Mouse (Mus musculus) spleen, postnatal 4 days (tissue): ENCODE data around the gene Tmem221.

Source experiments
- DNase-seq, 2 experiments: peaks; one replicate each; pipeline ENCODE4 v3.0.0; 2022; ENCODE audit warnings: low spot score in 2 of 2

Gene Tmem221

DNA sequence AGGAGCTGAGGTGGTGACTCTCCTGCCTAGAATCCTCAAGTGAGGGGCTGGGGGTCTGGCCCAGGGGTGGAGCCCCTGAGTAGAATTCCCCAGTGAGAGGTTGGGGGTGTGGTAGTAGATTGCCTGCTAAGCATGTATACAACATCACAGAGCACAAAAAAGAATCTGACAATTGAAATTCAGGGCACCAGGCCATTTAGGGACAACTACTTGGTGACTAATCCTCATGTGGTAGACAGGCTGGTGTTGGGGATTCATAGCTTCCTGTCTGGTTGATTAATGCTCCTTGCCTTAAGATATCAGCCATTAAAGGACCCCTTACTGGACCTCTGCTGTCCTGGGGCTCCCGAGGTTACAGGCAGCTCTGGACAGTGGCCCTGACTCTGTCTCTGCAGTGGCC lies 20.3 kb upstream of the Tmem221 start:
- no peak for DNase-seq

DNA sequence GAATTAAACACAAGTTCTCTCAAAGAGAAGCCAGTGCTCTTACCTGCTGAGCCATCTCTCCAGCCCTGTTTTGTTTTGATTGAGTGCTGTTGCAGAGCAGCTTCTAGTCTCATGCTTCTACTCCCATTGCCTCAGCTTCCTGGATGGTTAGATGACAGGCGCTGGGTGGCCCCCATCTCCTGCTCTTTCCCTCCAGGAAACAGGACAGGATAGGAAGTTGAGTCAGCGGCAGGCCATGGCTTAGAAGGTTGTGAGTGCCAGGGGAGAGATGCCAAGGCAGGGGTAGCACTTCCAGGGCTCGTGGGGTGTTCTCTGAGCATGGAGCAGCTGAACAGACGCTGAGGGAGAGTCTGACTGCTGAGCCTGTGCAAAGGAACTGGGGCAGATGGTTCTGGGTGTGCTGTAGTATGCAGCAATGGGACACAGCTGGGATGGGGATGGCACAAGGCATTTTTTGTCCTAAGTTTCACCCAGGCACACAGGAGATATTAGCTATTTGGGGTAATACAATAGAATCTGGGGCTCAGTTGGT lies 19.3 kb upstream of the Tmem221 start:
- DNase-seq = no peak

DNA sequence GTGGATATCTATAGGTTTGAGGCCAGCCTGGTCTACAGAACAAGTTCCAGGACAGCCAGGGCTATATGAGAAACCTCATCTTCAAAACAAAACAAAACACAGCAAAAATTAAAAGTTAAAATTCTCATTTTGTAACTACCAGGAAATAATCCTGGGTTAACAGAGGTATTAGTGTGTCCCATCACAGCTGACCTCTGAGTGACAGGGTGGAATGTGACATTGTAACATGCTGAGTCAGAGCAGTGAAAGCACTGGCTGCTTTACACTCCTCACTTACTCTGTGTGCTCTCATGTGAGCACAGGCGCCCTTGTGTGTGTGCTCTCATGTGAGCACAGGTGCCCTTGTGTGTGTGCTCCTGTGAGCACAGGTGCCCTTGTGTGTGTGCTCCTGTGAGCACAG lies 16.3 kb upstream of the Tmem221 start:
- no peak for DNase-seq

DNA sequence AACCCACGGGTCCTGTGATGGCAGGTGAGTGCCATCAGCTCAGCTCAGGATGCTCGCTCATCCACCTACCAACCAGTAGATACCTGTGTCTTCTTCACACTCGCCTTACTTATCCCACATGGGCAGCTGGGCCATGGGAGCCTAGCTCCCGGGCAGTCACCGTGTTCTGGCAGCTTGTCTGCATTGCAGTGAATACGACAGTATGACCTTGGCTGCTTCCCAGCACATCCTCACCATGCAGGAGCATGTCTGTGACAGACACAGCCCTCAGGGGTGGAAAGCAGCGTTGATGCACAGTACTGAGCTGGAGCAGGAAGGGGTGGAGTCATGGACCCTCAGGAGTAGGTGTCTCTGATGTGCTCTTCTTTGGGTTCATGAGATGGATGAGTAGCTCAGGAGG lies 15.8 kb upstream of the Tmem221 start:
- DNase-seq = no peak

DNA sequence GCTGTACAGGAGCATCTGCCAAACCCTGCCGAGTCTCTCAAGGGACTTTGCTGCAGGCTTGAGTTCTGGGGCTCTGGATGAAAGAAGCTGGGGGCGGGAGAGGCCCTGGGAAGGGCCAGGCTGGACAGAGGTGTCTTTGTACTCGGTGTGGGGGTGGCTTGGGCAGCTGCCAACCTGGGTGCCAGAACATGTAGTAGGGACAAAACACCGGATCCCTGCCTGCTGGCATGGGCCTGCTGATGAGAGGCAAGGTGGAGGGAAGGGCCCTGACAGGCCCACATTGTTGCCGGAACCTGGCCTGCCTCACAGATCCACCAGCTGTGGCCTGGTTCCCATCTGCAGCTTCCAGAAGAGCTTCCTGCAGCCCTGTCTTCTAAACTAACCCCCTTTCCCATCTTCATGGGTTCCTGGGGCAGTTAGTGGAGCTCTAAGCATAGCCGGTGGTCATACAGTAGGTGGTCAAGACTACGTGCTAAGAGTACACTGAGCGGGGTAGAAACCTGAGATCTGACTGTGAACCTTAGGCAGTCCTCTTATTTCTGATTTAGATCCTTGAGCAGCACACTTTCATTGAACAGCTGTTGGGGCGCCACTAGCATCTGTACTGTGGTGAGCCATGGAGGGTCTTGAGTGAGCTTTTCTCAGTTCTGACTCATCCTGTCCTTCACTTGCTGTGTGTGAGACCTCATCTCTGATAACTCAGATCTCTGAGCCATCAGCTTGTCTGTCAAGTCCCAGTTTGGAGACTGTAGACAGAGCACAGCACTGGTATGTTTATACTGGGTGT lies 14.4 kb upstream of the Tmem221 start:
- DNase-seq = no peak

DNA sequence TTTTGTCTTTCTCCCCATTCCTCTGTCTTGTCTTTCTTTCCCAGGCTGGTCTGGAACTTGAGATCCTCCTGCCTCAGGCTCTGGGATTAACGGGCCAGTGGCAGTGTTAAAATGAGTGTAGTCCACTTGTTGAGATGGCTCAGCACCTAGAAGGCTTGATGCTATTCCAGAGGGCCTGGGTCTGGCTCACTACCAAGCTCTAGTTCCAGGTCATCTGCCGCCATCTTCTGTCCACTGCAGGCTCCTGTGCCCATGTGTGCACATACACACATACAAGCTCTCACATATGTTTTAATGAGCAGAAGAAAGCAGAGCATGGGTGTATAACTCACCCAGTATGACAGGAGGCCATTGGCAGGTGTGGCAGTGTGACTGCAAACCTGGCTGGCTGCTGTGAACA lies 13.4 kb upstream of the Tmem221 start:
- DNase-seq = no peak

DNA sequence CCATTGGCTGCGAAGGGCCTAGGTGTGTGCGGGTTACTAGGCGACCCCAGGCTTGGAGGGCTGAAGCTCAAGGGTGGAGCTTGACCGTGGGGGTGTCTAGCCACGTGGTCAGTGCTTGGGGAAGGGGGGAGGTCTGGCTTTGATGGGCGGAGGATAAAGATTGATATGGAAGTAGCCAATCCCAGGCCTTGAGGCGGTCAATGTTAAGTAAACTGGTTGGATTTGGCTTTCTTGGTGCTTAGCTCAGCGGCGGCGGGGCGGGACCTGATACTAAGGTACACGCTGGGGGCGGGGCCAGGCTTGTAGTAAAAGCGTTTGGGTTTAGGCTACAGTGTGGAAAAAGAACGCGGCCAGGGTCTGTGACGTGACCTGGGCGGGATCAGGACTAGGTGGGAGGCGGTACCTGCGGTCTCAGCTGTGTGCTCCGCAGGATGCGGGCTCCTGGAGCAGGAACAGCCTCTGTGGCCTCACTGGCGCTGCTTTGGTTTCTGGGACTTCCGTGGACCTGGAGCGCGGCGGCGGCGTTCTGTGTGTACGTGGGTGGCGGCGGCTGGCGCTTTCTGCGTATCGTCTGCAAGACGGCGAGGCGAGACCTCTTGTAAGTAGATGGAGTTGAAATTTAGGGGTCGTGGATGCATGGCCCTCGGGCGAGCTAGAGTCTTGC lies 11.8 kb upstream of the Tmem221 start:
- peak; percentile 75 to 88 for DNase-seq

DNA sequence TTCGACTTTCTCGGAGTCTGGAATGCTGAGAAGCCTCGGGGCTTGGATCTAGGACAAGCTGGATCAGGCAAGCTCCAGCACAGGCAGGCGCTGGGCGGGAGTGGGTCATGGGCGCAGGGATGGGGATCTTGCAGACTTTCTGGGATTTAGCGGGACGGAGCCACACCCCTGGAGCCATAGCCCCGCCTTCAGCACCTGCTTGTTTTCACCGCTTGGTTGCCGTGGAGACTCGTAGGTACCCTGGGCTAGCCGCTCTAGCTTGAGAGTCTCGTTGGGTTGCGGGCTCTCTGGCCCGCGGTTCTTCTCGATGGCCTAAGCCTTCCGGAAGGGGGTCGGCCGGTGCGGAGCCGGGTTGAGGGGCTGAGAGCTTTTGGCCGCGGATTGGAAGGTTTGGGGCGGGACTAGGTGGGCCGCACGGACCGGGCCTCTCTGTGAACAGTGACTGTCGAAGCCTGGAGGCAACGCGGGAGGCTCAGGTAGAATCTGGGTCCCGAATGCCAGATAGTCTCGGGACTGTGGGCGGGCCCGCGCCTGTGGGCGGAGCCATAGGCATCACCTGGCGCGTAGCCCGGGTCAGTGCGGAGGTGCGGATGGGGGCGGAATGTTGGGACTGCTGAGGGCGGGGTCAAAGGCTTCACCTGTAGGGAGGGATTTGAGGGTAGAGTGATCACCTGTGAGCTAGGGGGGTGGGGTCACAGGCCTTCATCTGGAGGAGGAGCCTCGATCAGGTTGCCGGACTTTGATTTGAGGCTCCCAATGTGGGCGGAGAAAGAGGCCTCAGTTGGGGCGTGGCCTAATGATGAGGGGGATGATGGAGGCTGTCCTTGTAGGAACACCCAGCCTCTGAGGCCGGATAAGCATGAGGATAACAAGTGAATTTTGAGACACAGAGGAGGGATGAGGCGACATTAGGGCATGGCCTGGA lies 11.0 kb upstream of the Tmem221 start:
- DNase-seq = peak; percentile 65 to 75

DNA sequence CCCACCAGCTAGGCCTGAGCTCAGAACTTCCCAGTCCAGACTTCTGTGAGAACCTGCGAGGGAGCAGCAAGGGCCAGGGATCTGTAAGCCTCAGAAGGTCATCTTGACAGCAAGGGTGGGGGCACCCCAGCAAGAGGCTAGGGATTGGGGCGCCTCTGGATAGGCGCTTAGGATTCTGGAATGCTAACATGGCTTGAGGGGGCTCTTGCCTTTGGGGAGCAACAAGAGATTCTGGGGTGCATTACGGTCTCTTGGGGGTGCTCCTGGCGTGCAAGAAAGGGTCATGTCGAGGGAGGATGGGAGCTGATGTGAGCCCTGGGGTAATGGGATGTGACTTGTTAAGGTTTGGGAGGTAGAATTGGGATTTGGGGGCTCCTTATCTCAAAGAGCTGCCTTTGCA lies 10.3 kb upstream of the Tmem221 start:
- no peak for DNase-seq

DNA sequence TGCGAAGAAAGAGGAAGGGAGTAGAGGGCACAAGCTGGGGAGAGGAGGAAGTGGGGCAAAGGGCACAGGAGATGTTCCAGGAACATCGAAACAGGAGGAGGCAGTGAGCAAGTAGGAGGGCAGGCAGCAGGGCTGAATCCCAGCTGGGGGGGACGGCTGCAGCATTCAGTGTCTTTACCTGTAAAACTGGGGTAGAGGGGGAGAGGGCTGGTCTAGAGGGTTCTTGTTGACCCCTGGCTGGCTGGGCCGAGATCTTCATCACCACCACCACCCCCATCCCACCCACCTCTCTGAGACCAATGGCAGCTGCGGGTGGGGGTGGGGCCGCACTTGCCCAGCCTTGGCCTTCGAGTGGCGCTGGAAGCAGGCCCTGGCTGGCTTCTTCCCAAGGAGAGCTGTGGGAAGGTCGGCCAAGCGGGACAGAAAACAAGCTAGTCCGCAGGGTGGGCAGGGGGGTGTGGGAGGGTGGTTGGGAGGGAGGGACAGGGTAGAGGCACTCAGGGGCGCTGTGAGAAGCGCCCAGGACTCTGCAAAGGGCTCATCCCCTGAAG lies 9.8 kb upstream of the Tmem221 start, which contains the start of gene Slc27a1:
Slc27a1 (plus strand) TSS at position 496 of the 551 bp plus-strand sequence.
- no peak for DNase-seq

DNA sequence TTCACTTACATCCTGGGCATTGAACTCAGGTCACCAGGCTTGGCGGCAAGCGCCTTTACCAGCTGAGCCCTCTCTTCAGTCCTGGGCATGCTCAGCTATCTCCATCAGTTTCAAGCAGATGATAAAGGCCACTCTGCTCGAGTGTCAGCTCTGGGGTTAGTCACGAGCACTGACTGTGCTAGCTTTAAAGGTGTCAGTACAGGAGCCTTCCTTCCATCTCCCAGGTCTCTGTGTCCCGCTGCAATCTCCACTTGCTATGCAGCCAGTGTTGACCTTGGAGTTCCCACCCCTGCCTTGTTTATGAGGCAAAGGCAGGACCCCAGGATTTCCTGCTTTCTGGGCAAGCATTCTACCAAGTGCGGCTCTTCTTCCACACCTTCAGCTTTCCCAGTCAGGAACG lies 8.9 kb upstream of the Tmem221 start:
- no peak for DNase-seq

DNA sequence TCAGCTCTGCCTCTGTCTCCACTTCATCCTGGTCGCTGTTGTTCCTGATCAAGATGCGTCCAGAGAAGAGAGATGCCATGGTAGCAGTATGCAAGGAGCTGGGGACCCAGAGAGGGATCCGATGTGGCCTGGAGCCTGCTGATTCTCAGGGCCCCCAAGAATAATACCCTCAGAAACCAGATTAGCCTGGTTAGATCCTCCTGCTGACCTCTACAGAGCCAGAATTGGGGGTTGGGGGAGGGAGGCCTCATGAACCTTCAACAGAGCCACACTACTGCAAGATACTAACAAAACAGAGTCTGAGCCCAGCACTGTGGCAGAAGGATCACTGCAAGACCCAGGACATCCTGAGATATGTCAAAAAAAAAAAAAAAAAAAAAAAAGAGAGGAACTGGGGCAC lies 7.8 kb upstream of the Tmem221 start, which contains the start of gene Nxnl1:
Nxnl1 (minus strand) TSS at position 101 of the 400 bp plus-strand sequence.
- no peak for DNase-seq

DNA sequence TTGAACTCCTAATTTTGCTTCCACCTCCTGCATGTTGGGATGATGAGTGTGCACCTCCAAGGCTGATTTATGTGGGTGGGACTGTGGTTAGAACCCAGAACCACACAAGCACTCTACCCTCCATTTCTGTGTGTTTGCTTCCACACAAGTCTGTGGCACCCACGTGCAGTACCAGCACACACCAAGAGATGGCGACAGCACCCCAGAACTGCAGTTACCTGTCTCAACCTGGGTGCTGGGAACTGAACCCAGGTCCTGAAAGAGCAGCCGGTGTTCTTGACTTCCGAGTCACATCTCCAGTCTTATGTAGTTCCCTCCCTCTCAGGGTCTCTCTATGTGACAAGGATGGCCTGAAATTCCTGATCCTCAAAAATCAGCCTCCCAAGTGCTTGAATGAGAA lies 5.3 kb upstream of the Tmem221 start:
- DNase-seq = no peak

DNA sequence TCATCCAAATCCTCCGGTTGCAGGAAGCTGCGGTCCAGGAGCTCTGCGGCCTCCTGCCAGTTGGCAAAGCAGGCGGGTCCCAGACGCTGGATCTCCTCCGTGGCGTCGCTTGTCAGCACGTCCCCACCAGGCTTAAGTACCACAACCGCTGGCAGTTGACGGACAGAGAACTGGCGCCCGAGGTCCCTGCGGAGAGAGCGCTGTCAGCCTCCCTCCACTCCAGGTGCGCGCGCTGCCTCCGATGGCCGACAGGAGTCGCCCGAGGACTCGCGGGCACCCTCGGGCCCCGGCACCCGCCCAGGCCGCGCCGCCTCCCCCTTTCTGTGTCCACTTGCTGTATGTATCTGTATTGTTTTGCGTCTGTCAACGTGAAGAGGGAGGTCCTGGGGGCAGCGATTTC lies 4.1 kb upstream of the Tmem221 start:
- DNase-seq = peak; percentile 84 to 95

DNA sequence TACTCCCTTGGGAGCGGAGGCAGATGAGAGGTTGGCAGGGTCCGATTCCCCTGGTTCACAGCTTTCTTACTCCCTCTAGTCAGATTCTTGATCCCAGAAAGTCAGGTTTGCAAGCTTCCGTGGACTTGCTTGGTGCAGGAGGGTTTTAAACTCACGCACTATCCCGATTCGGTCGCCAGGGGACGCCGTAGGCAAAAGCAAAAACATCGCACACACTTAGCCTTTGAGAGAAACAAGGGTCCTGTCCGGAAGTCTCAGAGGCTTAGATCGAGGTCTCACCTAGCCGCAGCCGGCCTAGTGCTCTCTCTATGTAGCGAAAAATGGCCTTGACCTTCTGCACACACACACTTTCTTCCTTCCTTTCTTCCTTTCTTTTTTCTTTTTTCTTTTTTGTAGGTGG lies 2.7 kb upstream of the Tmem221 start:
- peak in 1 of 2 experiments; percentile 53 for DNase-seq

DNA sequence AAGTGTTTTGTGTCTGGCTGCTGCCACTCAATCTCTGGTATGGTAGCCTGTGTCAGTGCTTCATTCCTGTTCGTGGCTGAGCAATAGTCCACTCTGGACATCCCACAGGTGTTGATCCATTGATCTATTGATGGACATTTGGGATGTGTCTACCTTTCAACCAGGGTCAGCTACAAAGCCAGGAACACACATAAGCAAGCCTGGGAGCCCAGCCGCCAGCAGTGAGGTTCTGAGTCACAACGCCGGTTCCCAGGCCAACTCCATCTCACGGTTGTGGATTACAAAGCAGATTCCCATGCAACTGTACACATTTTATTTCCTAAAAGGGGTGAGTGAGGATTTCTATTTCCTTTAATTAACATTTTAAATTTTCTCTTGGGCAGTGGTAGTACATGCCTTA lies 2.1 kb upstream of the Tmem221 start:
- no peak for DNase-seq

DNA sequence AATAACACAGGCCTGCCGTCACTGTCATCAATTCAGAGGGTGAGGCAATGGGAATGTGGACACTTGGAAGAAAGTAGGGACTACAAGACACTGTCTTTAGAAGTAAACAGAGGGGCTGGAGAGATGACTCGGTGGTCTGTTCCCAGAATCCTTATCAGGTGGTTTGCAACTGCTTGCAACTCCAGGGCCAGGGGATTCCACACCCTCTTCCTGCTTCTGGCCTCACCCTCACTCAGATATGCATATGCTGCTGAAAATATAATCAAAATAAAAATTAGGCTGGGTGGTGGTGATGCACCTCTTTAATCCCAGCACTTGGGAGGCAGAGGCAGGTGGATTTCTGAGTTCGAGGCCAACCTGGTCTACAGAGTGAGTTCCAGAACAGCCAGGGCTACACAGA lies 1.4 kb upstream of the Tmem221 start:
- no peak for DNase-seq

DNA sequence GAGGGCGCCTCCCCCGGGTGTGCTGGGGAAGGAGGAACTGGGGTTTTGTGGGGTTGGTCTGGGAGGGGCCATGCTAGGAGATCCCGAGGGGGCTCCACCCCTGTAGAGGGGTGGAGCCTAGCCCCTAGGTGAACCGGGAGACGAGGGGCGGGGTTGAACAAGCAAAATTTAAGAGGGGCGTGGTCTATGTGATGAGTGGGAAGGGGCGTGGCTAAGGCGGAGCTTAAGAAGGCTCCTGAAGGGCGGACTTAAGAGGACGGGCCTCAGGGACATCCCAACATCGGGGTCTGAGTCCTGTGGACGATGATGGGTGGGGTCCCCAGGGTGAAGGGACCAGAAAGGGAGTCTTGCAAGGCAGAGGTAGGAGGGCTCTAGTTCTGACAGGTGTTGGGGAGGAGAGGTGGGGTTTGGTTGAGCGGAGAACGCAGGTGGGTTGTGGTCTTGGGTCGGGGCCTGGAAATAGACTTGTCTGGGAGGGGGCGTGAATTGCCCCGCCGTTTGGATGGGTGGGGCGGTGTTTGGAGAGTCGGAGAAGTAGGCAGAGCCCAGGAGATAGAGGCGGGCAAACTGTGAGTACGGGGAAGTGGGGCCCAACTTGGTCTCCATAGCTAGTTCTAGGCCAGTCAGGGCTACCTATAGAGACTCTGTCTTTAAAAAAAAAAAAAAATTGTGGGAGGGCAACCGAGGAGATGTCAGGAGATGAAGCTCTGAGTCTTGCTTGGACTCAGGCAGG lies 453 bp upstream of the Tmem221 start:
- DNase-seq = peak; percentile 75 to 82

DNA sequence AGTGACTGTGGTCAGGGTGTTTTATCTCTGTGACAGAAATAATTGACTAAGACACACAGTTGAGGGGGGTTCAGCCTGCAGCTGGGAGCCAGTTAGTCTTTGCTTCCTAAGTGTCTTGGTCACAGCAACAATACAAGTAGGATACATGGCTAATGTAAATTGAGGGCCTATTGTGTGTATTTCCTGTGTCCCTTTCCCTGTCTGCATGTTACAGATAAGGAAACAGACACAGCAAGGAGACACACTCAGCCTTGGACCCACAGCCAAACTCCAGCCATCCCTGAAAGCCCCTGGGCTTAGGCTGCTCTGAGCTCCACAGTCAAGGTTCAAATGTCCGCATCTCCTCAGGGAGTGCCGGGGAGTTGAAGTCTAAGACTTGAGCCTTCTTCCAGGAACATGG lies 4.0 kb downstream of the Tmem221 start:
- DNase-seq = no peak

DNA sequence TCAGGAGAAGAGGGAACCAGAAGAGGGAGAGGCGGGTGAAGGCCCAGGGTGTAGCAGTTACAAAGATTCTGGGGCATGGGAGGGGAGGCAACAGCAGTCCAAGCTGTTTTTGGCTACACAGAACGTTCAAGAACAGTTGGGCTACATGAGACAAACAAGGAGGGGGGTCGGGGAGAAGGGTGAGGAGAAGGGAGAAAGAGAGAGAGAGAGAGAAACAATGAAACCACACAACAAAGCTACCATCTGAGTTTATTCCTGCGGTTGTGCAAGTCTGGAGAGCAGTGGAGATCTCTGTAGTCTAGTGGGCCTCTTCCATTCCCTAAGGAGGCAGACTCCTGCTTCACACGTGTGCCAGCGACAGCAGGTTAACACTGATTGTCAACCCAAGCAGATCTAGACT lies 4.7 kb downstream of the Tmem221 start:
- no peak for DNase-seq

DNA sequence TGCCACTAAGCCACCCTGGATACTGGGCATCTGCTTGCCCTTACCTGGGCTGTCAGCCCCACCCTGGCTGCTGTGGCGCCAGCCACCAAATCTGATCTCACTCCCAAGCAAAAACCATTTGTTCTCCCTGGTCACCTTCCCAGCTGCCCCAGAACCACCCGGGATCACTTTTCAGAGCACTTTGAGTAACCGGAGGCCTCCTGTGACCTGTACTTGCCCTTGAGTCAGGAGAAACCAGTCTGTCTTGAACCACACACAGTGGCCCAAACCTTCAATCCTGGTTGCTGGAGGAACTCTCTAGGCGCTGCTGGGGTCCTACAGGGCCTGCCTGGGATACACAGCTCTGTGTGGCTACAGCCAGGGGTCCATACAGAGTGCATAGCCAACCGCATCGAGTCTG lies 5.9 kb downstream of the Tmem221 start:
- DNase-seq = no peak
